Mouse (Mus musculus) liver, postnatal 0 days (tissue): ENCODE measurements around the gene Spats2l.

Experiments used
- CTCF ChIP-seq: sonication (generic); IDR thresholded peaks from 2 replicates; pipeline ENCODE4 v1.5.1; 2016; ENCODE audit warnings: antibody characterized with exemption, low read depth
- EP300 ChIP-seq: IDR thresholded peaks from 2 replicates; pipeline ENCODE4 v1.6.1; 2016; ENCODE audit warnings: antibody characterized with exemption, low read depth, mild to moderate bottlenecking

- no peak for TF ChIP-seq CTCF
- no peak for TF ChIP-seq EP300
These were observed 166.7 kb downstream of the Spats2l start for GRCm38 (mm10) chr1:57940691-57941090.
